Mouse (Mus musculus): ENCODE measurements at regions not wholly inside any gene's neighbourhood (a gene's known extent, or its start where the extent isn't known, plus 50 kb on each side); places are given as distances from the start of the nearest gene placed in this dataset.

GRCm38 (mm10) chr17:50393698-50394097, 100.3 kb upstream of the Dazl start:
- TF ChIP-seq EP300 (optimal IDR thresholded peaks at IDR 0.05) (no peak), CTCF (IDR thresholded peaks at IDR 0.05; ENCODE audit: low read depth) (peak; percentile 43)
- H3K27ac ChIP-seq (replicated peaks) = no peak overlapping the region
- H3K4me1 ChIP-seq (replicated peaks; ENCODE audit: control insufficient read depth, insufficient read depth) = 0 out of 2 replicates have a peak, but pooled peaks cover 5% of the 10 kb centered on the region
- H3K27me3 ChIP-seq (ENCODE audit: control insufficient read depth, insufficient read depth, low read length) = no peaks in the 10 kb centered on the region
- H3K9me3 ChIP-seq (ENCODE audit: control insufficient read depth, low read length) = no peaks in the 10 kb centered on the region
- ATAC-seq (ENCODE audit: low FRiP score, low TSS enrichment) (0 out of 2 replicates have a peak, but pooled peaks have one; percentile 49), DNase-seq (ENCODE audit: low spot score) (peak; percentile 50)
- no peaks in the 10 kb centered on the region for H3K36me3 ChIP-seq (ENCODE audit: control insufficient read depth, insufficient read depth, low read length)
- H3K4me2 ChIP-seq (replicated peaks; ENCODE audit: low read depth) = no peak overlapping the region
- 19% methylated on average over 3 of the region's 3 CpGs for WGBS
- H3K9ac ChIP-seq (ENCODE audit: low read length) = no peak overlapping the region
- H3K4me3 ChIP-seq (ENCODE audit: low read depth, low read length) = no peak overlapping the region

DNA sequence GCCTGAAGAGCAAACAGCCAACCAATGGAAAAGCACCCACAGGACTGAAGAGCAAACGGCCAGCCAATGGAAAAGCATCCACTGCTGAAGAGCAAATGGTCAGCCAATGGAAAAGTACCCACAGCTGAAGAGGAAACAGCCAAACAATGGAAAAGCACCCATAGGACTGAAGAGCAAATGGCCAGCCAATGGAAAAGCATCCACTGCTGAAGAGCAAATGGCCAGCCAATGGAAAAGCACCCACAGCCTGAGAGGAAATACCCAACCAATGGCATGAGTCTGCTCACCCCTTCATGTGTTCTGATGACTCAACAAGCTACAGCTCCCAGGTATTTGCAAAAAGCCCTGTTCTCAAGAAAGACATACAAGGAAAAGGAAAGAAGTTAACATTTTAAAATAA, 101.4 kb upstream of the Dazl start:
- no peak overlapping the region for H3K4me2 ChIP-seq (replicated peaks; ENCODE audit: low read depth)
- no peaks in the 10 kb centered on the region for H3K9me3 ChIP-seq (ENCODE audit: control insufficient read depth, low read length)
- 0 out of 2 replicates have a peak, but pooled peaks cover 5% of the 10 kb centered on the region for H3K4me1 ChIP-seq (replicated peaks; ENCODE audit: control insufficient read depth, insufficient read depth)
- TF ChIP-seq CTCF (IDR thresholded peaks at IDR 0.05; ENCODE audit: low read depth) = no peak
- no peak for TF ChIP-seq EP300 (optimal IDR thresholded peaks at IDR 0.05)
- 85% methylated on average over 1 of the region's 1 CpGs for WGBS
- H3K36me3 ChIP-seq (ENCODE audit: control insufficient read depth, insufficient read depth, low read length) = no peaks in the 10 kb centered on the region
- no peak overlapping the region for H3K27ac ChIP-seq (replicated peaks)
- no peak overlapping the region for H3K9ac ChIP-seq (ENCODE audit: low read length)
- DNase-seq (ENCODE audit: low spot score) (no peak), ATAC-seq (ENCODE audit: low FRiP score, low TSS enrichment) (no peak)
- no peak overlapping the region for H3K4me3 ChIP-seq (ENCODE audit: low read depth, low read length)
- H3K27me3 ChIP-seq (ENCODE audit: control insufficient read depth, insufficient read depth, low read length) = no peaks in the 10 kb centered on the region

GRCm38 (mm10) chr17:50395669-50396068, 102.2 kb upstream of the Dazl start:
- Histone ChIP-seq H3K27me3 (ENCODE audit: control insufficient read depth, insufficient read depth, low read length) (no peaks in the 10 kb centered on the region), H3K4me2 (replicated peaks; ENCODE audit: low read depth) (no peak overlapping the region), H3K4me3 (ENCODE audit: low read depth, low read length) (no peak overlapping the region), H3K9me3 (ENCODE audit: control insufficient read depth, low read length) (no peaks in the 10 kb centered on the region), H3K4me1 (replicated peaks; ENCODE audit: control insufficient read depth, insufficient read depth) (0 out of 2 replicates have a peak, but pooled peaks cover 5% of the 10 kb centered on the region), H3K27ac (replicated peaks) (no peak overlapping the region), H3K36me3 (ENCODE audit: control insufficient read depth, insufficient read depth, low read length) (no peaks in the 10 kb centered on the region), H3K9ac (ENCODE audit: low read length) (no peak overlapping the region)
- no peak for ATAC-seq (ENCODE audit: low FRiP score, low TSS enrichment)
- no peak for DNase-seq (ENCODE audit: low spot score)
- 94% methylated on average over 11 of the region's 11 CpGs for WGBS
- no peak for TF ChIP-seq CTCF (IDR thresholded peaks at IDR 0.05; ENCODE audit: low read depth)
- TF ChIP-seq EP300 (optimal IDR thresholded peaks at IDR 0.05) = no peak

GRCm38 (mm10) chr17:50397324-50397723, 103.9 kb upstream of the Dazl start:
- ATAC-seq (ENCODE audit: low FRiP score, low TSS enrichment) (no peak), DNase-seq (ENCODE audit: low spot score) (no peak)
- 25% methylated on average over 4 of the region's 4 CpGs for WGBS
- H3K27ac ChIP-seq (replicated peaks) = no peak overlapping the region
- H3K4me3 ChIP-seq (ENCODE audit: low read depth, low read length) = no peak overlapping the region
- TF ChIP-seq EP300 (optimal IDR thresholded peaks at IDR 0.05) = no peak
- H3K4me1 ChIP-seq (replicated peaks; ENCODE audit: control insufficient read depth, insufficient read depth) = 0 out of 2 replicates have a peak, but pooled peaks cover 5% of the 10 kb centered on the region
- no peaks in the 10 kb centered on the region for H3K27me3 ChIP-seq (ENCODE audit: control insufficient read depth, insufficient read depth, low read length)
- no peaks in the 10 kb centered on the region for H3K9me3 ChIP-seq (ENCODE audit: control insufficient read depth, low read length)
- H3K9ac ChIP-seq (ENCODE audit: low read length) = no peak overlapping the region
- H3K4me2 ChIP-seq (replicated peaks; ENCODE audit: low read depth) = no peak overlapping the region
- H3K36me3 ChIP-seq (ENCODE audit: control insufficient read depth, insufficient read depth, low read length) = no peaks in the 10 kb centered on the region

- H3K4me3 ChIP-seq (ENCODE audit: low read depth, low read length) = no peak overlapping the region
- H3K4me1 ChIP-seq (replicated peaks; ENCODE audit: control insufficient read depth, insufficient read depth) = no peaks in the 10 kb centered on the region
- TF ChIP-seq EP300 (optimal IDR thresholded peaks at IDR 0.05) (no peak), CTCF (IDR thresholded peaks at IDR 0.05; ENCODE audit: low read depth) (no peak)
- H3K27me3 ChIP-seq (ENCODE audit: control insufficient read depth, insufficient read depth, low read length) = no peaks in the 10 kb centered on the region
- H3K27ac ChIP-seq (replicated peaks) = no peak overlapping the region
- DNase-seq (ENCODE audit: low spot score) = no peak
- WGBS = 41% methylated on average over 11 of the region's 11 CpGs
- ATAC-seq (ENCODE audit: low FRiP score, low TSS enrichment) = no peak
- H3K4me2 ChIP-seq (replicated peaks; ENCODE audit: low read depth) = no peak overlapping the region
- H3K36me3 ChIP-seq (ENCODE audit: control insufficient read depth, insufficient read depth, low read length) = no peaks in the 10 kb centered on the region
- no peaks in the 10 kb centered on the region for H3K9me3 ChIP-seq (ENCODE audit: control insufficient read depth, low read length)
- no peak overlapping the region for H3K9ac ChIP-seq (ENCODE audit: low read length)
Observed at GRCm38 (mm10) chr17:50407249-50407990, 101.8 kb upstream of the Plcl2 start.

DNA sequence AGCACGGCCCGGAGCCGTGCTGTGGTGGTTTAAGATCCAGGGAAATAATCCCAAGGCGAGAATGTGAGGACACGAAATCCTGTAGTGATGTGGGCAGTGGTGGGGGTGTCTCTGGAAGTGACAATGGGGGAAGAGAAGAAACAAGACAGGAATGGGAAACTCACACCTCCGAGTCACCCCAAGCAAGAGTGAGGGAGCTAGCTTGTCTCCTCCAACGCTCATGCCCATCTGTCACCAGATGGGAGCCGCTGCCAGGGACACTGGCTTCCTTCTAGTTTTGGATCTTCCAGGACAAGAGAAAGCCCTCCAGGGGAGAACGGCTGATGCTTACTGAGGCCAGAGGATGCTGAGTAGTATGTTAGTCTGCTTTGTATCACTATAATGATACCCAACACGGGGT, 100.6 kb upstream of the Plcl2 start:
- no peak overlapping the region for H3K4me3 ChIP-seq (ENCODE audit: low read depth, low read length)
- no peaks in the 10 kb centered on the region for H3K9me3 ChIP-seq (ENCODE audit: control insufficient read depth, low read length)
- H3K9ac ChIP-seq (ENCODE audit: low read length) = no peak overlapping the region
- no peak for DNase-seq (ENCODE audit: low spot score)
- no peaks in the 10 kb centered on the region for H3K27me3 ChIP-seq (ENCODE audit: control insufficient read depth, insufficient read depth, low read length)
- no peaks in the 10 kb centered on the region for H3K36me3 ChIP-seq (ENCODE audit: control insufficient read depth, insufficient read depth, low read length)
- 86% methylated on average over 10 of the region's 10 CpGs for WGBS
- H3K4me1 ChIP-seq (replicated peaks; ENCODE audit: control insufficient read depth, insufficient read depth) = no peaks in the 10 kb centered on the region
- no peak overlapping the region for H3K4me2 ChIP-seq (replicated peaks; ENCODE audit: low read depth)
- TF ChIP-seq CTCF (IDR thresholded peaks at IDR 0.05; ENCODE audit: low read depth) (no peak), EP300 (optimal IDR thresholded peaks at IDR 0.05) (no peak)
- H3K27ac ChIP-seq (replicated peaks) = no peak overlapping the region
- no peak for ATAC-seq (ENCODE audit: low FRiP score, low TSS enrichment)
